ENCODE assay signal across 24 mouse cellular contexts in genomic region chr10:20218866-20219265, GRCm38 (mm10).
DNase-seq lines count a peak whose midpoint lies in the region; ATAC-seq and TF ChIP-seq lines count a peak whose summit lies in the region.
"Had no signal": no experiment of that assay in that cellular context is flagged by ENCODE, and none has a peak within 500 bp of the region (broad histone marks: within the 10 kb centered on the region; RNA-seq: fewer than 3 reads in every experiment).

No protein-coding gene starts in this region.

- TF ChIP-seq POLR2A in thymus, adult 2 months (IDR thresholded peaks at IDR 0.05; ENCODE audit: control insufficient read depth, extremely low read depth, insufficient read depth, low read length, poor library complexity): no peak

- 0 out of 2 replicates have a peak, but pooled peaks cover 4% of the 10 kb centered on the region for H3K4me1 ChIP-seq in intestine, postnatal 0 days (replicated peaks; ENCODE audit: control insufficient read depth, insufficient read depth, low read length)
- H3K4me1 ChIP-seq in intestine, embryonic 16.5 days (ENCODE audit: control insufficient read depth, insufficient read depth, low read length): peaks cover 12% of the 10 kb centered on the region
- peaks cover 15% of the 10 kb centered on the region for H3K4me1 ChIP-seq in thymus, adult 2 months (replicated peaks; ENCODE audit: control insufficient read depth, insufficient read depth, low read length)
- H3K4me1 ChIP-seq: embryonic facial prominence, embryonic 12.5 days; hindbrain, embryonic 12.5 days had no signal

- 79% methylated on average over 4 of the region's 4 CpGs for WGBS in intestine, postnatal 0 days
- WGBS in intestine, embryonic 16.5 days: 80% methylated on average over 4 of the region's 4 CpGs
- WGBS in thymus, adult 2 months: 14% methylated on average over 4 of the region's 4 CpGs

- no peaks in the 10 kb centered on the region for H3K27me3 ChIP-seq in intestine, postnatal 0 days (replicated peaks; ENCODE audit: control insufficient read depth, insufficient read depth, low read length)
- no peaks in the 10 kb centered on the region for H3K27me3 ChIP-seq in intestine, embryonic 16.5 days (replicated peaks; ENCODE audit: control insufficient read depth, insufficient read depth, low read length)
- no peaks in the 10 kb centered on the region; the same call in 1 of the 2 replicates for H3K27me3 ChIP-seq in thymus, adult 2 months (ENCODE audit: control insufficient read depth, insufficient read depth, low read length)
- H3K27me3 ChIP-seq: CH12.LX; embryonic facial prominence, embryonic 12.5 days; embryonic facial prominence, embryonic 15.5 days; hindbrain, embryonic 12.5 days; Patski had no signal

- no peaks in the 10 kb centered on the region for H3K36me3 ChIP-seq in intestine, postnatal 0 days (ENCODE audit: control insufficient read depth, insufficient read depth)
- no peaks in the 10 kb centered on the region for H3K36me3 ChIP-seq in intestine, embryonic 16.5 days (ENCODE audit: control insufficient read depth, insufficient read depth, low read length)
- H3K36me3 ChIP-seq in thymus, adult 2 months (ENCODE audit: control insufficient read depth, insufficient read depth, low read length): no peaks in the 10 kb centered on the region
- H3K36me3 ChIP-seq: embryonic facial prominence, embryonic 12.5 days; embryonic facial prominence, embryonic 15.5 days; G1E; hindbrain, embryonic 12.5 days had no signal

- no peak overlapping the region for H3K27ac ChIP-seq in intestine, postnatal 0 days (ENCODE audit: low read depth, low read length)
- H3K27ac ChIP-seq in intestine, embryonic 16.5 days (ENCODE audit: low read length): no peak overlapping the region
- no peak overlapping the region for H3K27ac ChIP-seq in thymus, adult 2 months (ENCODE audit: control insufficient read depth, insufficient read depth, low read length)
- H3K27ac ChIP-seq: embryonic facial prominence, embryonic 12.5 days; embryonic facial prominence, embryonic 15.5 days; hindbrain, embryonic 12.5 days had no signal

- H3K4me3 ChIP-seq in intestine, postnatal 0 days (ENCODE audit: low read depth, low read length): no peak overlapping the region
- H3K4me3 ChIP-seq in intestine, embryonic 16.5 days (ENCODE audit: low read length): no peak overlapping the region
- H3K4me3 ChIP-seq in thymus, adult 2 months (ENCODE audit: control insufficient read depth, insufficient read depth, low read length): no peak overlapping the region
- H3K4me3 ChIP-seq: embryonic facial prominence, embryonic 12.5 days; embryonic facial prominence, embryonic 15.5 days; hindbrain, embryonic 12.5 days had no signal

- DNase-seq in CD4-positive, CD25-positive, alpha-beta regulatory T cell, adult 2 months (ENCODE audit: low read depth, low spot score): peak; percentile 36
- peak; percentile 32 for DNase-seq in thymus, postnatal 0 days (ENCODE audit: low spot score)
- no peak for DNase-seq in thymus, adult 2 months
- peak; percentile 54 for DNase-seq in naive thymus-derived CD4-positive, alpha-beta T cell, adult 2 months (ENCODE audit: low read depth)
- no peak for DNase-seq in ovary, postnatal 36 days (ENCODE audit: low spot score)
- DNase-seq: adrenal gland, postnatal 10 days; cerebellum, adult 11-12 months; cerebellum, adult 9-11 months; cerebellum, postnatal 25 days; gastrocnemius, postnatal 25 days; heart, adult 18-20 months; kidney, adult 11 months had no signal

- no peak for ATAC-seq in CD4-positive, CD25-positive, alpha-beta regulatory T cell, adult 4 months
- no peak for ATAC-seq in intestine, postnatal 0 days
- ATAC-seq in intestine, embryonic 16.5 days: no peak
- ATAC-seq: forebrain, embryonic 14.5 days; hindbrain, embryonic 16.5 days; Patski had no signal

- no peak overlapping the region for H3K9ac ChIP-seq in intestine, postnatal 0 days (ENCODE audit: low read depth, low read length)
- no peak overlapping the region for H3K9ac ChIP-seq in intestine, embryonic 16.5 days (ENCODE audit: low read depth, low read length)
- H3K9ac ChIP-seq: embryonic facial prominence, embryonic 12.5 days; embryonic facial prominence, embryonic 15.5 days; hindbrain, embryonic 12.5 days had no signal

- 0 out of 2 replicates have a peak, but pooled peaks have one; percentile 24 for TF ChIP-seq CTCF in intestine, postnatal 0 days (IDR thresholded peaks at IDR 0.05; ENCODE audit: low read depth)
- no peak for TF ChIP-seq CTCF in thymus, adult 2 months (IDR thresholded peaks at IDR 0.05; ENCODE audit: borderline replicate concordance, control insufficient read depth, extremely low read depth, insufficient read depth, low read length, poor library complexity)

- no peak overlapping the region for H3K4me2 ChIP-seq in intestine, postnatal 0 days (replicated peaks; ENCODE audit: low read depth)
- no peak overlapping the region for H3K4me2 ChIP-seq in intestine, embryonic 16.5 days (ENCODE audit: low read depth, low read length)
- H3K4me2 ChIP-seq: embryonic facial prominence, embryonic 12.5 days; embryonic facial prominence, embryonic 15.5 days; heart, embryonic 11.5 days; hindbrain, embryonic 12.5 days had no signal

- no peaks in the 10 kb centered on the region for H3K9me3 ChIP-seq in intestine, postnatal 0 days (ENCODE audit: control insufficient read depth)
- no peaks in the 10 kb centered on the region for H3K9me3 ChIP-seq in intestine, embryonic 16.5 days (ENCODE audit: control insufficient read depth, low read length)
- H3K9me3 ChIP-seq: embryonic facial prominence, embryonic 12.5 days; embryonic facial prominence, embryonic 15.5 days; G1E; hindbrain, embryonic 12.5 days had no signal

Comparison
In these comparisons a context has a peak if more than half of its experiments do, and no peak if none do; other contexts are left out.
1. DNase-seq: peak in CD4-positive, CD25-positive, alpha-beta regulatory T cell, adult 2 months (single experiment), thymus, postnatal 0 days (single experiment) and naive thymus-derived CD4-positive, alpha-beta T cell, adult 2 months (single experiment); none in thymus, adult 2 months (single experiment) and ovary, postnatal 36 days (single experiment).